Mouse (Mus musculus) heart, postnatal 0 days (tissue): ENCODE results near the gene Spg21.

Experiments
- CTCF ChIP-seq: IDR thresholded peaks from 2 replicates; pipeline ENCODE4 v1.5.1; 2016; ENCODE audit warnings: antibody characterized with exemption, control low read depth, low read depth
- EP300 ChIP-seq: IDR thresholded peaks from 2 replicates; pipeline ENCODE4 v1.6.1; 2016; ENCODE audit warnings: antibody characterized with exemption, low read depth

DNA sequence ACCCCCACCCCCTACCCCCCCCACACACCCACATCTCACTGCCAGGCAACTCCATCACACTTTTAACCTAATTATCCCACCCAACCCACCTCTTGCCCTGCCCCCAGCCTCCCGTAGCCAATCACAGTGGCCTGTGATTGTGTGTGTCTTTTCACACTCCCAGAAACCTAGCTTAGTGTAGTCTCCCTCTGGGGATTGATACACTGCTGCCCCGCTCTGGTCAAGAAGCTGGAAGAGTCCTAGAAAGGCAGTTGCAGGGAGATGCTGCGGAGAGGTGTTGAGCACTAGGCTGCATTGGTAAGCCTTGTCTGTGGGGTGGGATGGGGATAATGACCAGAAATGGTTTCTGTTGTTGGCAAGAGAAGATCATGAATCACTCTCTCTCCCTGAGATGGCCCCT is 43.0 kb upstream of the Spg21 start:
- TF ChIP-seq CTCF (peak; percentile 35), EP300 (no peak)
